Mouse (Mus musculus) 416B (cell line): Measurements from ENCODE around the gene Zfp78.

Experiments
- DNase-seq: peaks from one replicate; pipeline ENCODE4 v3.0.0; 2011; ENCODE audit warnings: low read depth

The Zfp78 gene

GRCm38 (mm10) chr7:6388971-6389370 lies 25.9 kb downstream of the Zfp78 start:
- DNase-seq: peak; percentile 44

GRCm38 (mm10) chr7:6389449-6389848 lies 26.4 kb downstream of the Zfp78 start:
- DNase-seq: no peak

GRCm38 (mm10) chr7:6397996-6398975 lies 35.2 kb downstream of the Zfp78 start, which contains the start of gene Smim17:
Gene Smim17 (plus strand): TSS chr7:6398715.
- DNase-seq: no peak

GRCm38 (mm10) chr7:6410043-6410442 lies 47.0 kb downstream of the Zfp78 start, which contains the start of gene Gm20715:
Gene Gm20715 (plus strand): TSS chr7:6410277.
- DNase-seq: peak; percentile 93

GRCm38 (mm10) chr7:6414626-6415441 lies 51.8 kb downstream of the Zfp78 start:
- no peak for DNase-seq

GRCm38 (mm10) chr7:6415442-6415787 lies 52.3 kb downstream of the Zfp78 start:
- DNase-seq: no peak

- no peak for DNase-seq
Measured at GRCm38 (mm10) chr7:6419894-6420293, 56.8 kb downstream of the Zfp78 start.

GRCm38 (mm10) chr7:6429381-6429780 lies 66.3 kb downstream of the Zfp78 start:
- DNase-seq: no peak

GRCm38 (mm10) chr7:6430342-6430741 lies 67.3 kb downstream of the Zfp78 start:
- DNase-seq: peak; percentile 49
